Comparison of ENCODE assay signal across 11 mouse cellular contexts in the genomic region with DNA sequence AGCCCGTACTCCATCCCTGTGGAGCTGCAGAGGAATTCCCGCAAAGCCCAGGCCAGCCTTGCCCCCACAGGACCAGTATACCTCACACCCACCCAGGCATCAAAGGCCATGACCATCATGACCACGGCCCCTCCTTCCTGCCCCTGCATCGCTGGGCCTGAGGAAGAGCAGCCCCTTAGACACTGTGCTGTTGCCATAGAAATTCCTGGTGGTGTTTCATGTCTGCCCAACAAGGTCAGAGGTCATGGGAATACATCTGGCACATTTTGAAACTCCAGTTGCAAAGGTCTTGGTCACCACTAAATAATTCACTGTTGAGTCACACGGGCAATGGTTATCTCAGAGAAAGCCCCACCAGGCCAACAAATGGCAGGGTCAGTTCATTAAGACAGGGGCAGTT.
DNase-seq lines count a peak whose midpoint lies in the region; ATAC-seq and TF ChIP-seq lines count a peak whose summit lies in the region.
"Had no signal": no experiment of that assay in that cellular context is flagged by ENCODE, and none has a peak within 500 bp of the region (broad histone marks: within the 10 kb centered on the region; RNA-seq: fewer than 3 reads in every experiment).

No protein-coding gene starts in this region.

- 20% methylated on average over 5 of the region's 5 CpGs for WGBS in lung, postnatal 0 days
- 8% methylated on average over 5 of the region's 5 CpGs for WGBS in hindbrain, embryonic 13.5 days
- WGBS in neural tube, embryonic 13.5 days = 8% methylated on average over 5 of the region's 5 CpGs
- 35% methylated on average over 5 of the region's 5 CpGs for WGBS in heart, embryonic 10.5 days

- no peak overlapping the region for H3K27ac ChIP-seq in lung, postnatal 0 days (ENCODE audit: low read length)
- peak overlapping the region; percentile 78 for H3K27ac ChIP-seq in hindbrain, embryonic 13.5 days
- peak overlapping the region; percentile 83 for H3K27ac ChIP-seq in neural tube, embryonic 13.5 days (replicated peaks)
- no peak overlapping the region for H3K27ac ChIP-seq in heart, embryonic 10.5 days
- H3K27ac ChIP-seq: embryonic facial prominence, embryonic 13.5 days had no signal

- no peaks in the 10 kb centered on the region for H3K4me1 ChIP-seq in lung, postnatal 0 days (ENCODE audit: insufficient read depth, low read depth, low read length)
- peaks cover 88% of the 10 kb centered on the region for H3K4me1 ChIP-seq in hindbrain, embryonic 13.5 days (replicated peaks)
- H3K4me1 ChIP-seq in neural tube, embryonic 13.5 days (replicated peaks) = peaks cover 85% of the 10 kb centered on the region
- H3K4me1 ChIP-seq in heart, embryonic 10.5 days = peaks cover 64% of the 10 kb centered on the region
- H3K4me1 ChIP-seq: embryonic facial prominence, embryonic 13.5 days had no signal

- H3K9ac ChIP-seq in lung, postnatal 0 days (replicated peaks; ENCODE audit: low read depth) = no peak overlapping the region
- H3K9ac ChIP-seq in hindbrain, embryonic 13.5 days = 0 out of 2 replicates have a peak overlapping the region, but pooled peaks have one; percentile 24
- H3K9ac ChIP-seq in neural tube, embryonic 13.5 days = no peak overlapping the region
- H3K9ac ChIP-seq: embryonic facial prominence, embryonic 13.5 days had no signal

- peak; percentile 37 for ATAC-seq in lung, postnatal 0 days
- no peak for ATAC-seq in hindbrain, embryonic 13.5 days (ENCODE audit: low FRiP score)
- ATAC-seq in neural tube, embryonic 13.5 days (ENCODE audit: low read depth) = 0 out of 2 replicates have a peak, but pooled peaks have one; percentile 12
- no peak for ATAC-seq in megakaryocyte progenitor cell, adult 5-6 weeks (replicated peaks; ENCODE audit: poor library complexity)
- ATAC-seq: activated CD4-positive, CD25-positive, alpha-beta regulatory T cell, adult 4 months had no signal

- H3K4me2 ChIP-seq in lung, postnatal 0 days (replicated peaks; ENCODE audit: low read depth, low read length) = no peak overlapping the region
- H3K4me2 ChIP-seq in hindbrain, embryonic 13.5 days = no peak overlapping the region
- 0 out of 2 replicates have a peak overlapping the region, but pooled peaks have one; percentile 6 for H3K4me2 ChIP-seq in neural tube, embryonic 13.5 days
- H3K4me2 ChIP-seq: embryonic facial prominence, embryonic 13.5 days had no signal

- TF ChIP-seq CTCF in lung, postnatal 0 days (IDR thresholded peaks at IDR 0.05) = no peak

- H3K4me3 ChIP-seq in lung, postnatal 0 days (ENCODE audit: low read depth, low read length) = no peak overlapping the region
- no peak overlapping the region for H3K4me3 ChIP-seq in hindbrain, embryonic 13.5 days
- no peak overlapping the region for H3K4me3 ChIP-seq in neural tube, embryonic 13.5 days
- no peak overlapping the region for H3K4me3 ChIP-seq in heart, embryonic 10.5 days
- H3K4me3 ChIP-seq: embryonic facial prominence, embryonic 13.5 days had no signal

- peak; percentile 17 for DNase-seq in lung, postnatal 0 days (ENCODE audit: low spot score)
- DNase-seq in lung, postnatal 14 days = no peak
- DNase-seq in embryo, embryonic 10 days (ENCODE audit: low spot score) = peak; percentile 89
- DNase-seq in heart, embryonic 10.5 days (ENCODE audit: low spot score) = no peak
- DNase-seq in thymus, postnatal 14 days = no peak
- DNase-seq: heart, postnatal 10 days had no signal

- no peaks in the 10 kb centered on the region for H3K27me3 ChIP-seq in lung, postnatal 0 days (replicated peaks; ENCODE audit: insufficient read depth, low read length)
- peaks cover 30% of the 10 kb centered on the region for H3K27me3 ChIP-seq in hindbrain, embryonic 13.5 days
- peaks cover 6% of the 10 kb centered on the region for H3K27me3 ChIP-seq in neural tube, embryonic 13.5 days
- H3K27me3 ChIP-seq in heart, embryonic 10.5 days (ENCODE audit: insufficient read depth, poor library complexity, severe bottlenecking) = peaks cover 40% of the 10 kb centered on the region

- no peaks in the 10 kb centered on the region for H3K36me3 ChIP-seq in lung, postnatal 0 days (ENCODE audit: insufficient read depth, low read length)
- H3K36me3 ChIP-seq in hindbrain, embryonic 13.5 days = no peaks in the 10 kb centered on the region
- H3K36me3 ChIP-seq in neural tube, embryonic 13.5 days = no peaks in the 10 kb centered on the region
- H3K36me3 ChIP-seq in heart, embryonic 10.5 days = no peaks in the 10 kb centered on the region
- H3K36me3 ChIP-seq: embryonic facial prominence, embryonic 13.5 days had no signal

- no peak for TF ChIP-seq EP300 in lung, postnatal 0 days (IDR thresholded peaks at IDR 0.05)

- H3K9me3 ChIP-seq in lung, postnatal 0 days (ENCODE audit: low read length) = no peaks in the 10 kb centered on the region
- no peaks in the 10 kb centered on the region for H3K9me3 ChIP-seq in hindbrain, embryonic 13.5 days
- H3K9me3 ChIP-seq in neural tube, embryonic 13.5 days = no peaks in the 10 kb centered on the region
- no peaks in the 10 kb centered on the region for H3K9me3 ChIP-seq in heart, embryonic 10.5 days
- H3K9me3 ChIP-seq: embryonic facial prominence, embryonic 13.5 days had no signal

Comparison
In these comparisons a context has a peak if more than half of its experiments do, and no peak if none do; other contexts are left out.
1. DNase-seq: peak in lung, postnatal 0 days (single experiment) and embryo, embryonic 10 days (single experiment); none in lung, postnatal 14 days (single experiment), heart, embryonic 10.5 days (single experiment) and thymus, postnatal 14 days (single experiment).
2. ATAC-seq: peak in lung, postnatal 0 days (single experiment) and neural tube, embryonic 13.5 days (single experiment); none in hindbrain, embryonic 13.5 days (single experiment) and megakaryocyte progenitor cell, adult 5-6 weeks (single experiment).
3. H3K27ac ChIP-seq: peak in hindbrain, embryonic 13.5 days (single experiment) and neural tube, embryonic 13.5 days (single experiment); none in lung, postnatal 0 days (single experiment) and heart, embryonic 10.5 days (single experiment).